Mouse (Mus musculus): ENCODE measurements around the gene Clock.

Gene Clock

DNA sequence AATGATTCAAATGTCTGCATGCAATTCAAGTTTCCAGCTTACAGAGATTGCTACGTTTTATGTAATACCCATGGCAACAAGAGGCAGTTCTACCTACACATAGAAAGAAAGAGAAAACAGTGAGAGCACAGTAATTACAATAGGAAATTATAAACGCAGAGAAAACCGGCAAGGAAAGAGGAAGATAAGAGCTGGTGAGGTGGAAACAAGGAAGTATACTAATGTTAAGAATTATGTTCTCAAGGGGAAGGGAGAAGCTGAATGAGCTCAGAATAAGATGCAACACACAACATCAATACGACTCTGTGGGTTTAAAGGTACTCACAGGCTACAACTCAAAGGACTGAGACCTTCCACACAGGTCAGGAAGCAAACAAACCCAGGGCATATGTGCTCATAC, 29.6 kb downstream of the Clock start:
- DNase-seq, result no peak

DNA sequence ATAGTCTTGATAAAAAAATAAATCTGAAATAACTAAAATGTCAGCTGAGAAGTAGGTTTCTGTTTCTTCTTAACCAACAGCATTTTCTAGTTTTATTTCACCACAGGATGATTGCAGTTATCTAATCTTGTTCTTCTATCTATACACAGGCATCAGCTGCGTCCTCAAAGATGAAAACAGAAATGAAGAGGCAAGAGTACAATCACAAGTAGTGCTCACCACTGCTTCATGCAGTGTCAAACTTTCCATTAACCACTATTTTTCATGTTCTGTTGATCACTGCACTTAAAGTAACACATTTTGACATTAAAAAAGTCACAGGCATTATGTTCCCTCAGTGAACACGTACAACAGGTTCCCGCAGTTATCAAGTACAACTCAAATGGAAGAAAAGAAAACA, 53.6 kb downstream of the Clock start:
- no peak for DNase-seq

GRCm38 (mm10) chr5:76246539-76246938, 58.1 kb downstream of the Clock start:
- no peak for DNase-seq

GRCm38 (mm10) chr5:76245419-76245818, 59.2 kb downstream of the Clock start:
- no peak for DNase-seq

DNA sequence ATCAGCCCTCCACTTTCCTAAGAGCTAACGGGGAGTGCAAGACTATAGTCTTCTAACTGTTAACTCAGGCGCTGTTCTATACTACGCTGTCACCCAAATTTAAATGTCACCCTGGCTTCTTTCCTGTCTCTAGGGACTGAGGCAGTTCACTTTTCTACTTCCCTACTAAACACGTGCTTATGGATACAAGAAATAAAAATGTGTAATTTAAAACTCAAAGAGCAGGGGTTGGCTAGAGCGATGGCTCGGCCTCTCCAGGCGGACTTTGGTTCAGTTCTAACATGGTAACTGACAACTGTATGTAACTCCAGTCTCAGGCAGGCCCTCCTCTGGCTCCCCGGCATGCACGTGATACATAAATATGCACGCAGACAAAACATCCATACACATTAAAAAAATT, 60.2 kb downstream of the Clock start:
- no peak for DNase-seq

DNA sequence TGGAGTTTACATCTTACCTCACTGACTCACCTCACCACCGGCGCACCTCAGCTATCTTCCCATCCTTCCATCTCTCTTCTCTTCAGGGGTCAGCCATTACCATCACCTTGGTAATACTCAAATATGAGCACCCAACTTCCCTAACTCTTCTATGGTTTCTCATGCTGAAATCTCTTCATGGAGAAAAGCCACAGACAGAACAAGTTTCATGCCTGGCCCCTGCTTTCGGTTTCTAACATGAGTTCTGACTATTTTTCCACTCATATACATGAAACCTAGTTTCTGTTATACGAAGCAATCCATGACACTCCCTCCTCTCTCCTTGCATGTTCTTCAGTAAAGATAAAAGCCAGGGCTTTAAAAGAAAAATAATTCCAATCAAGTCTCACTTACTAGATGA, 60.7 kb downstream of the Clock start:
- no peak for DNase-seq

DNA sequence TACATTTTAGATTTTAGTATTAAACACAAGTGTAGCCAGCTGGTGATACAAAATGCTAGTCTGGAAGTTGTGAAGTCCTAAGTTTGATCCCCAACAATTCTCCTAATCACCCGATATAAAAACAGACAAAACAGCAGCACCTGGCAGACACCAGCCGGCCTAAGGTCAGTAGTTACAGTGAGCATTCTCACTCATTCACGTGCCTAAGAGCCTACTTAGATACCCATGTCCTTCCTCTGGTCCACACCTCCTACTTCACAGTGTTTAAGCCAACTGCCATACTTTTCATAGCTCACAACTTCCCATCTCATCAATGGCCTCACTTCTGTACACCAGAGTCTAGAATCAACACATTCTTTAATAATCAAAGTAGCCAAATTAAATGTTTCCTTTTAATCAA, 61.3 kb downstream of the Clock start:
- DNase-seq, result no peak

GRCm38 (mm10) chr5:76231171-76231855, 73.3 kb downstream of the Clock start:
- no peak for DNase-seq

DNA sequence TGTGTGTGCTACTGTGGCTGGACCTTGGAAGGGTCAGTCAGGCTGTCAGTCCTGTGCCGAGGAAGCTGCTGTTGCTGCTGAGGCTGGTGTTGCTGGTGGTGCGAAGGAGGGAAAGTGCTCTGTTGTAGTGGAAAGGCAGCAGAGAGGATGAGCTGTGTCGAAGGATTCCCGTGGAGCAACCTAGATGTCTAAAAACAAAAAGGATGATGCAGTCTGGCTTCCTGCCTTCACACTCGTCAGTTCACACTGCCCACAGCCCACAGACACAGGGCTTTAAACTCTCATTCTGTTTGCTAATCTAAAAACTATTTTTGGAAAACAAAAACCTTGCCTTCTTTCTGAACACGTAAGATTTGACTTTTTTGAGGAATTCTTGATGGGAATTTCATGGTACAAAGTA, 87.9 kb downstream of the Clock start:
- DNase-seq, result no peak

DNA sequence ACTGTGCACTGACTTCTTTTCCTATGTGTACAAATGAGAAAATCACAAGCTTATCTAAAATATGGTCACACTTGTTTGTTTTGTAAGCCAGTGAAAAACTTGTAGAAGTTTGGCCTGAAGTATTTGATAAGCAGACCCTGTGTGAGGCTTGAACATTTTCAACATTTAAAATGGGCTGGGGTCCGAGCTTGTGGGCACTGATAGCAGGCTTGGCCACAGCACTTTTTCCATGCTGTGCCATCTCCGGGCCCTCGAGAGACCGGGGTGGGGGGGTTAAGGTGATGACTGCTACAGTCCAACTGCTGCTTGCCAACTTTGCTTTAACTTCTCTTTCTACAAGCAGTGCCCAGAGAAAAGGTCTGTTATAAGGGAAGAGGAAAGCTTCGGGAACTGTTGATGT, 96.5 kb downstream of the Clock start:
- DNase-seq, result no peak

DNA sequence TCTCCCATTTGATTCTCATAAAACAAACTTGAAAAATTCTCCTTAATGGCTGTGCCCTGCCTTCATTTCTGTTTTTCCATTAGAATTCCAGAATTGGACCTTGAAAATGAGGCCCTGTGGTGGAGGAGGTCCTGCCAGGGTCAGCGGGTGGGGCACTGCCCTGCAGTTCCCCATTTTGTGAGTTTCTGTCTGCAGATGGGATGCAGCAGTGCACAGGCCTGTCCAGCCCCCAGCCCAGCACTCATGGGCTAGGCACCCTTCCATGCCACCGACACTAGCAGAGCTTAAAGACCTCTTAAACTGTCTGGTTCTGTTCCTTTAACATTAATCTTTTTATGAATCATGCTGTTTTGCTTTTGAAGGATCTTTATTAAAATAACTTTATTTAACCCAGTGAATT, 98.7 kb downstream of the Clock start:
- no peak for DNase-seq

DNA sequence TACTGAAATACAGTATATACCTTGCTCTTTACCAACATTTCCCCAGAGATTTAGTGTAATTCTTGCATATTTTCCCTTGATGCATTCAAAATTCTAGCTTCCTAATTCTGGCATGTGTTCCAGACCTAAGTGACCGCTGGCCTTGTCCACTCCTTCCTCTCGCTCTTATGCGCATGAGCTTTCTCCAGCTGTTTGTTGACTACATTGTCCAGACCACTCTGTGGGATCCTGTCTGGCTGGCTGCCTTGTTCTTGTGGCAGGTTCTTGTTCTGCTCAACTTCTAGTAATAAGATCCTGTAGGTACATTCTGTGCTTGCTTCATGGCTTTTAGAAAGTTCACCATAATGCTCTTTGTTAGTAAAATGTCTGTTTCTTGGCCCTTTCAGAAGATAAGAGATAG, 101.4 kb downstream of the Clock start:
- no peak for DNase-seq

DNA sequence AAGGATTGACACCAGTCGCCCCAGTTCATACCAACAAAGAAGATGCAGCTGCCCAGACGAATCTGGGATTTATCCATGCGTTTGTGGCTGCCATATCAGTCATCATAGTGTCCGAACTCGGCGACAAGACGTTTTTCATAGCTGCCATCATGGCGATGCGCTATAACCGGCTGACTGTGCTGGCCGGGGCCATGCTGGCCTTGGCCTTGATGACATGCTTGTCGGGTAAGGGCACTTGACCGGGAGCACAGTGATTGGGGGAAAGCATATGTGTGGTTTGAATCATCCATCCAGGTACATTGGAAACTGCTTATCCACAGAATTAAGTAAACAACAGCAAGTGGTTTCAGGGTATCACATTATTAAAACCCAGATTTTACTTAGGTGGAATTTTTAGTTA, 105.2 kb downstream of the Clock start:
- no peak for DNase-seq

DNA sequence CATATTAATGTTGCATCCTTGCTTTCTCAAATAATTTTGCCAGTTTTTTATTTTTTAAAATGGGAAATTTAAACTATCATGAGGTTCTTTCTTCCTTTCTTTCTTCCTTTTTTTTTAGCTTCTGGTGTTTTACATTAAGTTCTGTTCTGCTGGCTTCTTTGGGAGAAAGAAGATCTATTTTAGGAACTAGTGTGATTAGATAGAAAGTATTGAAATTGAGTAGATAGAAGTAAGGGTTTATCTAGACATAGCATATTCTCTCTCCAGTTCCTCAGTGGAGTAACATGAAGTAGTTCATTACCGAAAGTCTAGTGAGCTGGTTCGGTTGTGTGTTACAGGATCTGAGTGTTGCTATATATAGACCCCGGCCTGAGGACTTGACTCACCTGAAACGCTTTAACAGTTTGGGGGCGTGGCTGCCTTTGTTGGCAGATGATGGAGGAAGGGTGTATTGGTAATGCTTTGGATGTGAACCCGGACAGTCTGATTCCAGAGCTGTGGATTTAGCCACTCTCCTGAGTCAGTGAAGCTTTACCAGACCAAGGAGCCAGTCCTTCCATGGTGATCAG, 110.1 kb downstream of the Clock start:
- DNase-seq, result no peak

DNA sequence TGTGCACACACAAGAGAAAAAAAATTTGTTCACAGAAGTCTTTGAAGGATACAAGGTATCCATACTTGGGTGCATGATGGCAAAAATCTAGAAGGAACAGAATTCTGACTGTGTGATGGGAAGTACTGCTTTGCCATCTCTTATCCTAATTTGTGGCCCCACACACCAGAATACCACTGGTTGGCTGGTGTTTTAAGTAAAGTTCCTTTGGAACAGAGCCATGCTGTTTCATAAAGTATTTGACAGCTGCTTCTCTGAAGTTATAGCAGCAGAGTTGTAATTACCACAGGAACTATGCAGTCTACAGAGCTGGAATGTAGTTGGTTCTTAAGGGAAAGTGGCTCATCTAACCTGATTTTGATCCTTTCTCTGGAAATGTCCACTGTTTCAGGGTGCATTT, 111.5 kb downstream of the Clock start:
- no peak for DNase-seq

GRCm38 (mm10) chr5:76190609-76191008, 114.0 kb downstream of the Clock start:
- no peak for DNase-seq

DNA sequence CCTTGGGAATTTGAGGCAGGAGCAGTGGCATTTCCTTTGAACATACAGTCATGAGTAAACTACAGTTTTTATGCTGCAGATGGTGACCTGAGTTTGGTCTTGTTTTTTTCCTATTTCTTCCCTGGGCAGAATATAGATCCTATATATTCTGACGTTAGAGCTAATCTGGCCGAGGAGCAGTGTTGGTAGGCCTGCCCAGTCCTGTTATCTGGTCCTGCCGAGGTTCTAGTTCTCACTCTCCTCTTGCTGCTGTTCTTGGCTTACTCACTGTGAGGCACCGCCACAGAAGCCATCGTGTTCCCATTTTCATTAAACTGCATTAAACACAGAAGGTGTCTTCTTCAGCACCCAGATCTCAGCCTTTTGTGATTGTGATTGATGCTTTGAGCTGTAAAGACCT, 116.7 kb downstream of the Clock start:
- no peak for DNase-seq

DNA sequence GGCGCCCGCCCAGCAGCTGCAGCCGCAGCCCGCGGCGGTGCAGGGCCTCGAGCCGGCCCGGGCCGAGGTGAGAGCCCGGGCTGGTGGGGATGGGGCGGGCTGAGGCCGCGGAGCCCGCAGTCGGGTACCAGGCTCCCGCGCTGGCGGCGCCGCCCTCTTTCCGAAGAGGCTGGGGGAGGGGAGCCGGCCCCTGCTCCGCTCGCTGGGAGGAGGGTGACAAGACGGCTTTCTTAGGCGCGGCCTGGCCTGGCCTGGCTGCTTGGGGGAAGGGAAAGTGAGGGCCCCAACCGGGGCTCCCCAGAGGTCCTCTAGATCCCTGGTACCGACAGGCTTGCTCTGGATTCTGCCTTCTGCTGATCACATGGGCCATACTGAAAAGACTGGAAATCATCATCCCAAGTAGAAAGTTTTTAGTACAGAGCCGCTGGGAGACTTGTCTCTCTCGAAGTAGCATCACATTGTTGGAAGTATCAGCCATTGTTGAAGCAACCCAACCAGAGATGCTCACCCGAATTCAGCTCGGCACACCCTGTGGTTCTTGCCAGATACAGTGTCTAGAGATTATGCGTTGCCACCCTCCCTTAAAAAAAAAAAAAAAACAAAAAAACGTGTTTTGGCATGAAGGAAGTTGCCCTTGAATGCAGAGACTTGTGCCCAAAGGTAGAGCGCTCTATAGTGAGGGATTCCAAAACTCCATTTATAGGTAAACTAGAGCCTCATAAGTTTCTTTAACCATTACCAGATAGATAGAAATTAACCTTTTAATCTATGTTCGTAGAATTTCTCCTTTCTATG, 120.1 kb downstream of the Clock start:
- peak; percentile 43 for DNase-seq

GRCm38 (mm10) chr5:76183750-76184261, 120.8 kb downstream of the Clock start, which contains the start of gene Tmem165:
TSS of gene Tmem165 (plus strand) at chr5:76183880.
- DNase-seq, result peak; percentile 93

DNA sequence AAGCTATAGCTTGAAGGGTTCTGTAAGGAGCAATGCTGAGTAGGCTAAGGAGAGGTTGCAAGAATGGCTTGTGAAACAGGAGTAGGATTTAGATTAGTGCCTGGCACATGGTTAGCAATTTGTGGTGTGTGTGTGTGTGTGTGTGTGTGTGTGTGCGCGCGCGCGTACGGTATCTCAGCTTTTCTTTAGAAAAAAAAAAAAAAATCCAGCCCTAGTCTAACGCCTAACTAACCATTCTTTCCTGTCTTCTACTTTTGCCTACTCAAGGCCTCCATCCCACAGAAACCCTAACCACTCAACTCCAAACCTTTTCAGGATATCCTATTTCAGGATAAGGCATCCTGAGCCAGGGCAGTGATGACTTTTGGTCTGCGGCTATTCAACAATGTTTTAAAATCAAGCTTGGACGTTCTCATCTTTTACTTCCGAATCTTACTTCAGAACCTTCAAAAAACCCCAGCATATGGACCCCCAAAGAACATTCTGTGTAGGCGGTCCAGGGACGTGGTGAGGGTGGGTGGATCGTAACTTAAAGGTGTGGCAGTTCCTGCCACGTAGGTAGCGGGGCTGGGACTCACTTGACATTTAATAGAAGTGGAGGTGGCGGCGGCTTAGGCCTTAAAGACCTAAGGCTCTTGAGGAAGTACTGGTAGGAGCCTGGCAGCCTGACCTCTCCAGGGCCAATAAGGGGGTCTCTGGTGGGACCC, 121.4 kb downstream of the Clock start:
- DNase-seq, result no peak

- no peak for DNase-seq
Observed at GRCm38 (mm10) chr5:76182326-76182725, 122.3 kb downstream of the Clock start.

GRCm38 (mm10) chr5:76179791-76180190, 124.8 kb downstream of the Clock start:
- DNase-seq, result no peak

DNA sequence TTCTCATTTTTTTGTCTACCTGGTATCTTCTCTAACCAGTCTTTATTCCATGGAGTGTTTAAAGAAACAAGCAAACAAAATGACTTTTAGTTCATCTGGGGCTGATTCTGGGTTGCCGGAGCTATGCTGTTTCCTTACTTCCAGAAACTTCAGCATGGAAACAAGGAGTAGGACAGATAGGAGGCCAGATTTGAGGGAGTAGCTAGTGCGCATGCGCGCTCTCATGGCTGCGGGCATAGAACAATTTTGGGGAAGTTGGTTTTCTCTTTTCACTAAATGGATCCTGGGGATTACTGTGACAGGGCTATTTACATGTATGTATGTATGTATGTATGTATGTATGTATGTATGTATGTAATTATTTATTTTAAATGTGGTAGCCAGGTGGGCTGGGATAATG, 125.4 kb downstream of the Clock start:
- DNase-seq, result no peak

Data from cerebellum, adult 11 months (tissue).